Mouse (Mus musculus) gastrocnemius, postnatal 10 days (tissue): ENCODE measurements at regions not wholly inside any gene's neighbourhood (a gene's known extent, or its start where the extent isn't known, plus 50 kb on each side); places are given as distances from the start of the nearest gene placed in this dataset.

Experiments
- DNase-seq: peaks from one replicate; pipeline ENCODE4 v3.0.0; 2021; ENCODE audit warnings: mixed read lengths

DNA sequence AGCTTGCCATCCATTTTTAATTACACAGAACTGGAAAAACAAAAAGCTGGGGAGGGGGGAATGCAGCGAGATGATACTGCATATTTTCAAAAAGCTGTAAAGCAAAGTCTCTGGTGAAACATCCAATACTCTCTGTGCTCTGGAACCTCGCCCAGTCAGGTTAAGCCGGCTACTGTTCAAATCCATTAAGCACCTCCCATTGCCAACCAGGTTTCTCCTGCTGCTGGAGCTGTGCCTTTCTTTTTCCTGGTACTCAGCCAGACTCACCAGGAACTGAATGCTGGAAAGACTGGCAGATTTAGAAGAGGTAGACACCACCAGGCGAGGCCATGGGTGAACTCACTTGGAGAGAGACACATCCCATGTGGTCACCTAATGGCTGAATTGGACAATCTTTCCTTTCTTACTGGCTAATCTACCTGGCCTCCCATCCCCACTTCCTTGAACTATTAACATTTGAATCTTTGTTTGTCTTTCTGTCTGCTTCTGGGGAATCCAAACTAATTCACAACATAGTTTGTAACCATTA lies 1250.8 kb upstream of the Jmjd1c start:
- peak; percentile 2 for DNase-seq

DNA sequence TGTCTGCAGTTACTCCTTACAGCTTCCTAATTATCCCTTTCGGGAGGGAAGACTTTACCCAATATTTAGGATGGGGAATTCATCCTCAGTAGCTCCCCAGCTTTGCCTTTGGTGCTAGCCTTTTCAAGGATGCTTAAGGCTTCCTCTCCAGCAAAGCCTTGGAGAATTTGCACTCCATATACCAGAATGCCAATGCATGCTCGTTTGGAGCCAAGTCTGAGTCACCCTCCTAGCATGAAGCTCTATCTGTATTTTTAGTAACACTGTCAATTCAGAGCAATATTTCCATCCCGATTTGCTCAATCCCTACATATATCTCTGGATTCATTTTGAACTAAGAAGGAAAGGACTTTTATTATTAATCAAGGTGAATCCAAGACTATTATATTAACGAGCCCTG lies 1249.8 kb upstream of the Jmjd1c start:
- DNase-seq, result no peak

DNA sequence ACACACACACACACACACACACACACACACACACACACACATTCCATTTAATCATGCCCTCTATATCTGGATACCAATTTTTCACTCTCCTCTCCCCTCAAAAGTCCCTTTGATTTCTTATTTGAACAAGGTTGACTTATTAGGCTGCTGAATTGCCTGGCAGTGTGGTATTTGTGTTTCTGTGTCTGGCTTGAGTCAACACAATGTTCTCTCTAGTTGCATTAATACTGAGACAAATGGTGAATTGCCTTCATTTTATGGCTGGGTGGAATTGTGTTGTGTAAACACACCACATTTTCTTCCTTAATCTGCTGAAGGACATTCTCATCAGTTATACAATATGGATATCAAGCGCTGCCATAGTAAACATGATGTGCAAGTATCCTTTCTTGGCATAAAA lies 1248.3 kb upstream of the Jmjd1c start:
- DNase-seq, result no peak

- DNase-seq, result no peak
Measured at GRCm38 (mm10) chr10:65889881-65890280, 1206.0 kb upstream of the Jmjd1c start.

DNA sequence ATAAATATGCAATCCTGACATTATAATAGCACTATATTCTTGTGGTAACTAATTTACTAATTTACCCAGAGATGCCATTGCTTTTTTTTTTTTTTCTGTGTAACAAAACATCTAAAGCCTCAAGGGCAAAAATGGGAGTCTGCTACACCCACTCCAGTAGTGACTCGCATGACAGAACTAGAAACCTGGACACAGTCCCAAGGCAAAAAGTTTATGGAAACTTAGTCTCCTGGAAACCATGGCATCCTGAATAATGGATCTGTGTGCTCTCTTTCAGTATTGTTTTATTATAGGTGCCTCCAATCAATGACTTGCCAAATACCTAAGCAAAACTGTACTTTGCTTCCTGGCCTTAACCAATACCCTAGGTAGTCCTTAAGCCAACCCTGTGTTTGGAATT lies 1188.4 kb upstream of the Jmjd1c start:
- no peak for DNase-seq

- no peak for DNase-seq
Measured at GRCm38 (mm10) chr10:65912518-65912917, 1183.4 kb upstream of the Jmjd1c start.

- no peak for DNase-seq
Measured at GRCm38 (mm10) chr10:65932077-65932476, 1163.8 kb upstream of the Jmjd1c start.

DNA sequence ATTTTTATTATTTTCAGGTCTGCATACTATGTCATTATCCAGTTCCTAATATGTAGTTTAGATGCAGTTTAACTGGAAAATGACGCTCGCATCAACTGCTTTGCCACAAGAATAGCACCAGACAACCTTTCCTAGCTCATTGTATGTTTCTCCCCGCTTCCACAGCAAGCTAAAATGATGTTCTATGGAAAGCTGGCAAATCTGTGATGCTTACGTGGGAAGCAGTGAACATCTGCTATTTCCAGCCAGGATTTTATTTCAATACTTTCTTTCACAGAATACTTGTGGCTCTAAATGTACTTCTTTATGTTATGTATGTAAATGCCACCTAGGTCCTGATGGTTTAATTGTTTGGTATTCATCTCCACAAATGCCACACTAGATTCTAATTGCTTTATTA lies 1147.3 kb upstream of the Jmjd1c start:
- no peak for DNase-seq

- no peak for DNase-seq
Measured at GRCm38 (mm10) chr10:65962441-65962840, 1133.5 kb upstream of the Jmjd1c start.

DNA sequence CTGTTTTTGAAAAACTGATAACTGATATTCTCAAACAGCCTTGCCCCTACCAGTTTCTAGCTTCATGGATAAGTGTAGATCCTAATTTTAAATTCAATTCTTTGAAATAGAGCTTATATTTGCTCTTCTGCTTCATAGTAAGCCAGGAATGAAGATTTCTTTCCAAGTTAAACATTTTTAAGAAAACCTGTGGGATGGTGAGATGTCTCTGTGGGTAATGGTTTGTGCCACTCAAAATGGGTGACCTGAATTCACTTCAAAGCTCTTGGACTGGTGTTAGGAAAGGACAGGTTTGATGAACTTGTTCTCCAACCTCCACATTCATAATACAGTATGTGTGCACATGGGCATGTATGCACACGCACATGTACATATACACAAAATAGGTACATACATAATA lies 1126.2 kb upstream of the Jmjd1c start:
- no peak for DNase-seq
